Mouse (Mus musculus) embryonic facial prominence, embryonic 10.5 days (tissue): ENCODE results near the gene Rap1gap. TPM values are rescaled to one million over a fixed set of nuclear protein-coding genes. Genes with fewer than 3 reads are reported as not detected.

Experiments
- DNase-seq: peaks from one replicate; pipeline ENCODE4 v3.0.0-alpha.2; 2017; ENCODE audit warnings: low spot score
- H3K27ac ChIP-seq: fragments of 300-500 bp; sonication (generic); replicated peaks from 2 replicates; pipeline ENCODE4 v1.5.1; 2016; ENCODE audit warnings: mild to moderate bottlenecking
- H3K27me3 ChIP-seq: fragments of 300-500 bp; sonication (generic); replicated peaks from 2 replicates; pipeline ENCODE4 v1.6.1; 2016; ENCODE audit warnings: low read depth, mild to moderate bottlenecking; ENCODE audit not compliant: poor library complexity, severe bottlenecking
- H3K36me3 ChIP-seq: fragments of 300-500 bp; sonication (generic); replicated peaks from 2 replicates; pipeline ENCODE4 v1.6.1; 2016; ENCODE audit warnings: mild to moderate bottlenecking, moderate library complexity
- H3K4me1 ChIP-seq: fragments of 300-500 bp; sonication (generic); 2 replicates; pipeline ENCODE4 v1.6.1; 2016
- H3K4me3 ChIP-seq: fragments of 300-500 bp; sonication (generic); 2 replicates; pipeline ENCODE4 v1.5.1; 2016; ENCODE audit warnings: mild to moderate bottlenecking, moderate library complexity
- H3K9me3 ChIP-seq: fragments of 300-500 bp; sonication (generic); 2 replicates; pipeline ENCODE4 v1.6.1; 2016; ENCODE audit warnings: mild to moderate bottlenecking
- WGBS: fragments of 180-500 bp; shearing (Covaris S2); methylation state at CpG from one replicate; pipeline ENCODE4 v1.1.7; 2016; 5-methylcytosine and 5-hydroxymethylcytosine counted together
- polyA plus RNA-seq: library from polyadenylated mRNA; unstranded; fragments of >200 nt; fragmentation: Nextera tagmentation; extraction: Ambion mirVana; gene quantifications from 2 replicates; pipeline ENCODE4 v1.2.1, GENCODE M21; 2016

Gene Rap1gap
- polyA plus RNA-seq, result 3.8 and 6.9 TPM in 2 replicates

GRCm38 (mm10) chr4:137664433-137664979 lies at the start of gene Rap1gap:
Gene Rap1gap (plus strand): TSS chr4:137664726.
- peak; percentile 62 for DNase-seq
- H3K4me1 ChIP-seq, result peaks cover 37% of the 10 kb centered on the region
- under 1% methylated on average over 44 of the region's 44 CpGs for WGBS

GRCm38 (mm10) chr4:137622847-137623246 lies 41.7 kb upstream of the Rap1gap start:
- no peak overlapping the region for H3K27ac ChIP-seq
- no peak for DNase-seq
- peaks cover 9% of the 10 kb centered on the region for H3K4me1 ChIP-seq
- 95% methylated on average over 8 of the region's 8 CpGs for WGBS
- no peaks in the 10 kb centered on the region for H3K27me3 ChIP-seq
- H3K36me3 ChIP-seq, result peaks cover 98% of the 10 kb centered on the region
- no peaks in the 10 kb centered on the region for H3K9me3 ChIP-seq
- H3K4me3 ChIP-seq, result no peak overlapping the region

More at GRCm38 (mm10) chr4:137664433-137664979, at the start of gene Rap1gap:
- Histone ChIP-seq H3K4me3 (peak within 1 kb of the TSS; percentile 74), H3K27ac (peak within 1 kb of the TSS; percentile 65), H3K27me3 (peaks cover 59% of the 10 kb centered on the region), H3K36me3 (no peaks in the 10 kb centered on the region), H3K9me3 (no peaks in the 10 kb centered on the region)

GRCm38 (mm10) chr4:137627476-137628235 lies 36.9 kb upstream of the Rap1gap start:
- Histone ChIP-seq H3K27ac (no peak overlapping the region), H3K4me1 (peaks cover 18% of the 10 kb centered on the region), H3K9me3 (no peaks in the 10 kb centered on the region), H3K36me3 (peaks cover 98% of the 10 kb centered on the region), H3K27me3 (no peaks in the 10 kb centered on the region), H3K4me3 (no peak overlapping the region)
- 65% methylated on average over 8 of the region's 8 CpGs for WGBS
- DNase-seq, result peak; percentile 47

- H3K4me3 ChIP-seq, result no peak overlapping the region
- no peaks in the 10 kb centered on the region for H3K9me3 ChIP-seq
- DNase-seq, result no peak
- no peaks in the 10 kb centered on the region for H3K27me3 ChIP-seq
- WGBS, result 86% methylated on average over 6 of the region's 6 CpGs
- H3K36me3 ChIP-seq, result peaks cover 98% of the 10 kb centered on the region
- H3K27ac ChIP-seq, result no peak overlapping the region
- H3K4me1 ChIP-seq, result peaks cover 18% of the 10 kb centered on the region
Observed at GRCm38 (mm10) chr4:137628400-137628799, 36.1 kb upstream of the Rap1gap start.

- no peak overlapping the region for H3K4me3 ChIP-seq
- no peak for DNase-seq
- no peaks in the 10 kb centered on the region for H3K9me3 ChIP-seq
- H3K27me3 ChIP-seq, result no peaks in the 10 kb centered on the region
- peaks cover 18% of the 10 kb centered on the region for H3K4me1 ChIP-seq
- H3K27ac ChIP-seq, result no peak overlapping the region
- peaks cover 98% of the 10 kb centered on the region for H3K36me3 ChIP-seq
- WGBS, result 93% methylated on average over 7 of the region's 7 CpGs
Observed at GRCm38 (mm10) chr4:137629354-137629753, 35.2 kb upstream of the Rap1gap start.

GRCm38 (mm10) chr4:137630153-137630552 lies 34.4 kb upstream of the Rap1gap start:
- WGBS, result 84% methylated on average over 2 of the region's 2 CpGs
- H3K4me3 ChIP-seq, result no peak overlapping the region
- no peak overlapping the region for H3K27ac ChIP-seq
- H3K9me3 ChIP-seq, result no peaks in the 10 kb centered on the region
- DNase-seq, result no peak
- peaks cover 18% of the 10 kb centered on the region for H3K4me1 ChIP-seq
- peaks cover 98% of the 10 kb centered on the region for H3K36me3 ChIP-seq
- no peaks in the 10 kb centered on the region for H3K27me3 ChIP-seq

- Histone ChIP-seq H3K4me1 (peaks cover 18% of the 10 kb centered on the region), H3K27me3 (no peaks in the 10 kb centered on the region), H3K36me3 (peaks cover 99% of the 10 kb centered on the region), H3K27ac (no peak overlapping the region), H3K9me3 (no peaks in the 10 kb centered on the region), H3K4me3 (no peak overlapping the region)
- DNase-seq, result no peak
- 82% methylated on average over 3 of the region's 3 CpGs for WGBS
Observed at GRCm38 (mm10) chr4:137631596-137631995, 32.9 kb upstream of the Rap1gap start.

GRCm38 (mm10) chr4:137633394-137633793 lies 31.1 kb upstream of the Rap1gap start:
- no peak for DNase-seq
- Histone ChIP-seq H3K27me3 (no peaks in the 10 kb centered on the region), H3K9me3 (no peaks in the 10 kb centered on the region), H3K4me1 (0 out of 2 replicates have a peak, but pooled peaks cover 4% of the 10 kb centered on the region), H3K27ac (no peak overlapping the region), H3K4me3 (no peak overlapping the region), H3K36me3 (peaks cover 100% of the 10 kb centered on the region)
- 86% methylated on average over 4 of the region's 4 CpGs for WGBS

- Histone ChIP-seq H3K9me3 (no peaks in the 10 kb centered on the region), H3K27me3 (no peaks in the 10 kb centered on the region), H3K36me3 (peaks cover 100% of the 10 kb centered on the region), H3K4me1 (no peaks in the 10 kb centered on the region), H3K27ac (no peak overlapping the region), H3K4me3 (no peak overlapping the region)
- 90% methylated on average over 3 of the region's 3 CpGs for WGBS
- no peak for DNase-seq
Observed at GRCm38 (mm10) chr4:137636597-137636996, 27.9 kb upstream of the Rap1gap start.

GRCm38 (mm10) chr4:137641556-137641955 lies 23.0 kb upstream of the Rap1gap start:
- WGBS, result 88% methylated on average over 5 of the region's 5 CpGs
- peaks cover 99% of the 10 kb centered on the region for H3K36me3 ChIP-seq
- DNase-seq, result no peak

GRCm38 (mm10) chr4:137642101-137642500 lies 22.4 kb upstream of the Rap1gap start:
- 72% methylated on average over 2 of the region's 2 CpGs for WGBS

More at GRCm38 (mm10) chr4:137641556-137641955, 23.0 kb upstream of the Rap1gap start:
- Histone ChIP-seq H3K4me3 (no peak overlapping the region), H3K4me1 (no peaks in the 10 kb centered on the region), H3K27me3 (no peaks in the 10 kb centered on the region), H3K9me3 (no peaks in the 10 kb centered on the region), H3K27ac (no peak overlapping the region)

GRCm38 (mm10) chr4:137643459-137643858 lies 21.1 kb upstream of the Rap1gap start:
- 93% methylated on average over 2 of the region's 2 CpGs for WGBS
- no peaks in the 10 kb centered on the region for H3K27me3 ChIP-seq
- H3K4me3 ChIP-seq, result no peak overlapping the region
- no peak for DNase-seq
- H3K4me1 ChIP-seq, result no peaks in the 10 kb centered on the region
- H3K27ac ChIP-seq, result no peak overlapping the region
- no peaks in the 10 kb centered on the region for H3K9me3 ChIP-seq
- H3K36me3 ChIP-seq, result peaks cover 98% of the 10 kb centered on the region

More at GRCm38 (mm10) chr4:137642101-137642500, 22.4 kb upstream of the Rap1gap start:
- H3K9me3 ChIP-seq, result no peaks in the 10 kb centered on the region
- H3K27me3 ChIP-seq, result no peaks in the 10 kb centered on the region
- no peak overlapping the region for H3K4me3 ChIP-seq
- DNase-seq, result no peak
- H3K4me1 ChIP-seq, result no peaks in the 10 kb centered on the region
- H3K36me3 ChIP-seq, result peaks cover 99% of the 10 kb centered on the region
- H3K27ac ChIP-seq, result no peak overlapping the region

GRCm38 (mm10) chr4:137646262-137646661 lies 18.3 kb upstream of the Rap1gap start:
- Histone ChIP-seq H3K9me3 (no peaks in the 10 kb centered on the region), H3K27ac (no peak overlapping the region), H3K27me3 (no peaks in the 10 kb centered on the region), H3K4me1 (no peaks in the 10 kb centered on the region), H3K36me3 (peaks cover 98% of the 10 kb centered on the region), H3K4me3 (no peak overlapping the region)
- no peak for DNase-seq
